Mouse (Mus musculus) layer of hippocampus, postnatal 25 days (tissue): ENCODE results near the gene Papolg. TPM values are rescaled to one million over a fixed set of nuclear protein-coding genes. Genes with fewer than 3 reads are reported as not detected.

Source experiments
- total RNA-seq, 2 experiments: library from RNA; stranded (reverse); gene quantifications; 2 replicates each; pipeline ENCODE4 v1.2.3; 2021

Papolg gene
- total RNA-seq, 2 experiments from 2014 or later = 19.0 TPM

Other genes starting within 250 kb of the Papolg start
- gene Pus10, start 229.6 kb downstream of the Papolg start, total RNA-seq = 10 to 100 TPM; 14.1 to 14.5 TPM
- gene Pex13, start 229.3 kb downstream of the Papolg start, total RNA-seq = 10 to 100 TPM; 27.4 to 28.5 TPM
- 1 to 10 TPM; 2.7 to 3.8 TPM for gene Rel, start 124.3 kb downstream of the Papolg start, total RNA-seq
- 1 to 10 TPM in 1 of 2 experiments, under 1 TPM in 1; 0.37 to 1.7 TPM for gene A830031A19Rik, start 179.8 kb upstream of the Papolg start, total RNA-seq
- 100 to 1,000 TPM; 105 to 134 TPM for gene Bcl11a, start 182.8 kb upstream of the Papolg start, total RNA-seq